Mouse (Mus musculus): Measurements from ENCODE around the gene 1190005I06Rik.

The 1190005I06Rik gene

DNA sequence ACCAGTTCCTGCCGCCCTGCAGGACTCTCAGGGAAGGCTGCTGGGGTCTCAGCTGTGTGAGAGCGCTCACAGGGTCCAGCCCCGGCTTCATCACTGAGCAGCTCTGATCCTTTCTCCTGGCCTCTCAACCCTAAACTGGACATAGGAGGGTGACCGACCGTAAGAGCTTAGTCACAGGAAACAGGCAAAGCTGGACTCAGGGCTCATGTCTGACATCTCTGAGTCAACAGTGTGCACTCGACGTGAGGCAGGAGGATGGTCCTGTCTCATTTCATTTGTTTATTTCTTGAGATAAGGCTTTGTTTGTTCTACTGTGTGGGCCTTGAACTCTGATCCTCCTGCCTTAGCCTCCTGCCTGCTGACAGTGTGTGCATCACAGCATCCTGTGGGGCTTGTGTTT lies 27.0 kb downstream of the 1190005I06Rik start:
- no peak for DNase-seq (ENCODE audit: low spot score in 2 of 2)

DNA sequence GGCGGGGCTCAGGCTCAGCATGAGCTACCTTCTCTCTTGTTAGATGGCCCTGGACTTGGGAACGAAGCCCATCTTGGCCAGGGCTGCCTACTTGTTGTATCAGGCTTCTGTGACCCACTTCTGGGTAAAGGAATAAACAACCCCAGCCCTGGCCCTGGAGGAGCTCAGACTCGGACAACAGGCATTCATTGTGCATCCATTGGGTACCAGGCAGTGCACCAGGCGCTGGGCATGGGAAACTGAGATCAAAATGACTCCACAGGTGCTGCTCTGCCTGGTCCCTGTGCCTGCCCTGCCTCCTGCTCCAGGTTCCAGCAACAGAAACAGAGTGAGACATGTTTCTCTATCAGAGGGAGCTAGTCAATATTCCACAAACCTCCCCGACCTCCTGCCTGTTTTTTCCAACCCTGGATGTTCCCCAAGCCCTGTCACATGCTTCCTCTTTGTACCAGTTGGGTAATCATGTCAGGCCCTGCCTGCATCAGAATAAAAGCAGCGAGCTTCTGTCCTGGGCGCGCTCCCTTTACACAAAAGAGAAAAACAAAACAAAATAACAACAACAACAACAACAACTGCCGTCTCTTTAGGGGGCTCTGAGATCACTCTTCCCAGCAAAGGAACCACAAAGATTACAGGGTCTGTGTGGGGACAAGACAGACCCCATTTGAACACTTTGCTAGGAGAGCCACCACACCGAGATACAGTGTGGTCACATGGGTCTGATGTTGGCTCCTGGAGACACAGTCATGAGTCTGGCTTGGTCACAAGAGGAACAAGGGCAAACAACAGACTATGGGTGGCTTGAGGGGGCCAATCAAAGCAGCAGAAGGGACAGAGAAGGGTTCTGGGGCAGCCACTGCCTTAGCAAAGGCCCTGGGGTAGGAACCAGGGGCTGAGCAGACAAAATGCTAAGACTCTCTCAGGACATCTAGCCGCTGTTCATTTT lies 27.9 kb downstream of the 1190005I06Rik start:
- peak in 1 of 2 experiments; percentile 61 for DNase-seq (ENCODE audit: low spot score in 2 of 2)

DNA sequence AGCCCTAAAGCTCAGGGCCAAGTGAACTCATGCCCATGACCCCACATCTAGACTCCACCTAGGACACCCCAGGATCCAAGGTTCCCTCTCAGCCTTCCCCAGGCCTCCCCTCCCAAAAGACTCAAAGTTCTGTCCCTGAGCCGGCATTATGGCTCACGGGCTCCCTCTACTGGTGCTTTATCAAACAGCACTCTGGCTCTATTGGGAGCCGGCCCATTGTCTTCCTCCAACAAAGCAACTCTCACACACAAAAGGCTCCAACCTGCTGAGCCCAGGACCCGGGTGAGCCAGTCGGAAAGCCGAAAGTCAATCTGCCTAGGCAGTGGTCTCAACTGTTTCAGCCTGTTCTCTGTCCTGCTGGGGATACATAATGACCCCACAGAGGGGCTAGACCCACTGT lies 29.3 kb downstream of the 1190005I06Rik start:
- DNase-seq (ENCODE audit: low spot score in 2 of 2): peak in 1 of 2 experiments; percentile 81

DNA sequence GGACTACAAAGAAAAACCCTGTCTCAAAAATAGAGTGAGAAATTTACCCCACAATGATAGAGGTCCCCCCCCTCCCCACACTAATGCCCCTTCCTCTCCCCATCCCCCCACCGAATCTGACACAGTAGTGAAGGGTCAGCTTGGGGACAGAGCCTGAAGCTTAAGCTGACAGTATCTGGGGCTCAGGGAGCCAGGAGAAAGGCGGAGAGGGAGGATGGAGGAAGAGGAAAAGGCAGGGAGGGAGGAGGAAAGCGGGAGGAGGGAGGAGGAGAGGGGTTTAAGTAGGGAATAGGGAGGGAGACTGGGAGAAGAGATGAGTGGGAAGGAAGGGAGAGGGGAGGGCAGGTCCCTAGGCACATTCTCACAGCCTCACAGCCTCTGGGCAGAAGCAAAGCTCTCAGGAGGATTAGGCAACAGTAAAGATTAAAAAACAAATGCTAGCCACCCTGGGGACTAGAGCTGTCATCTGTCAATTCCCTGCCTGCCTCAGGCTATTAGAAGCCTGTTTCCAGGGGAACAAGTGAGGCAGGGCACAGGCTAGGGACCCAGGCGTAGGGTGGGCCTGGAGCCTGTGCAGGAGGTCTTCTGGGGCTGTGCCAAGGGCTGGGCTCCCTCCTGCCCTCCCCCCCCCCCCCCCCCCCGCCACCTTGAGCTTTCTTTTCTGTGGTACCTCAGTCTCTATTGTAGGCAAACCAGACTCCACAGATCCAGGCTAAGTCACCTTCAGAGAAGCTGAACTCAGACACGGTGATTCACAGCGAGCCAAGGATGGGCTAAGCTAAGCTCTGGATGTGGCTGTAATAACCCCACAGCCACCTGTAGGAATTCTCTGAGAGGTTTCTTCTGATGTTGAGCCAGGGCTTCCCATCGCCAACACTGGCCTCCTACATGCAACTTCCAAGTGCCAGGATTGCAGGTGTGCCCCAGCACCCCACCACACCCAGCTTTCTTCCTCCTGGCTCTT lies 30.5 kb downstream of the 1190005I06Rik start:
- DNase-seq (ENCODE audit: low spot score in 2 of 2): no peak

DNA sequence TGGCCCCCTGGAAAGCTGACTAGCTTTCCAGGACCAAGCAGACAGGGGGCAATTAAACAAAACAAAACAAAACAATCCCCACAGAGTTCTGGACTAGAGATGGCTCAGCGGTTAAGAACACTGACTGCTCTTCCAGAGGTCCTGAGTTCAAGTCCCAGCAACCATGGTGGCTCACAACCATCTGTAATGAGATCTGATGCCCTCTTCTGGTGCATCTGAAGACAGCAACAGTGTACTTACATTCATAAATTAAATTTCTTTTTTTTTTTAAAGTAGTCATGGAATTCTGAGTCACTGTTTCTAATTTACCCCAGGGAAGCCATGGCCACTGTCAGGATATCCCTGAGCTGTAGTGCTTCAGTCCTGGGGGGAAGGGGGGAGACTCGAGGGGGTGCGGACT lies 32.9 kb downstream of the 1190005I06Rik start:
- no peak for DNase-seq (ENCODE audit: low spot score in 2 of 2)

DNA sequence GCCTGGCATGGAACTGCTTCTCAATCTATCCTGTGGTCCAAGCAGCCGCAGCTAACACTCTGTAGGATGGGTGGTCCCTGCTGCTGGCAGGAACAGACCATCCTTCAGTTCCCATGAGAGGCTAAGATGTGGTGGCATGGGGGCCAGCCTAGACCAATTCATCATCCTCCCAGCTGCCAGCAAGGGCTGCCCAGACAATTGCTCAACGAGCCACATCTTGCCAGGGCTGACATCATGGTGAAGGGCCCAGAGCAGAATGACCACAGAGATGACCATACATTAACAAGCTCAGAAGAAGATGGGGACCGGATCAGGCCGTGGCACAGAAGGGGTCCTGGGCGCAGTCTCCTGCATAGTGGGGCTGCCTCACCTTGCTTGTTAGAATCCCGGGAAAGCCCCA lies 36.6 kb downstream of the 1190005I06Rik start:
- DNase-seq (ENCODE audit: low spot score in 2 of 2): no peak

DNA sequence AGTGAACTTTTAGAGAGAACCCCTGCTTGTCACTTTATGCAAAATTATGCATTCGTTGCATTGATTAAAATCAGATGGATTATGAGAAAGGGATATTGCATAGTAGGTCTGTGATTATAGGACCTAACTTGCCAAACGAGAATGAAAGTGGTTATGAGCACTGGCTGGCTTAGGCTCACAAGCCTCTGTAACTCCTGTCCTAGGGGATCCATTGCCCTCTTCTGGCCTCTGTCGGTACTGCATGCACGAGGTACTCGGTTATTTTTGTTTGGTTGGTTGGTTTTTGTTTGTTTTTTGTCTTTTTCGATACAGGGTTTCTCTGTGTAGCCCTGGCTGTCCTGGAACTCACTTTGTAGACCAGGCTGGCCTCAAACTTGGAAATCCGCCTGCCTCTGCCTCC lies 39.5 kb downstream of the 1190005I06Rik start:
- DNase-seq (ENCODE audit: low spot score in 2 of 2): peak in 1 of 2 experiments; percentile 86

DNA sequence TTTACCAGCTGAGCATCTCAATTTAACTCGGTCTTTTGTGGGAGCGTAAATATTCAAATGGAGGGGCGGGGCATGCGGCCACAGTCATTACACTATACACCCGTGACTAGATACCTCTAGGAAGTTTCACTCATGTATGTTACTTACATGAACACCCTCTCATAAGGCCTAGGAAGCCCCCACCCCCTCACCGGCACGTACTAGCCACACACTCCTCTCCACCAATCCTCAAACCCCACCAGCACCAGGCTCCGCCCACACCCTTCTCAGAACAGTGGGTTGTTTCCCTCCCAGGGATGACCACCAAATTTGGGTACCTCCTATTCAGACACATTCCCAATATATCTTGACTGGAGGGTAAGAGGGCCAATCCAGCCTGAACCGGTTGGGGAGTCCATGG lies 40.0 kb downstream of the 1190005I06Rik start:
- DNase-seq (ENCODE audit: low spot score in 2 of 2): no peak

DNA sequence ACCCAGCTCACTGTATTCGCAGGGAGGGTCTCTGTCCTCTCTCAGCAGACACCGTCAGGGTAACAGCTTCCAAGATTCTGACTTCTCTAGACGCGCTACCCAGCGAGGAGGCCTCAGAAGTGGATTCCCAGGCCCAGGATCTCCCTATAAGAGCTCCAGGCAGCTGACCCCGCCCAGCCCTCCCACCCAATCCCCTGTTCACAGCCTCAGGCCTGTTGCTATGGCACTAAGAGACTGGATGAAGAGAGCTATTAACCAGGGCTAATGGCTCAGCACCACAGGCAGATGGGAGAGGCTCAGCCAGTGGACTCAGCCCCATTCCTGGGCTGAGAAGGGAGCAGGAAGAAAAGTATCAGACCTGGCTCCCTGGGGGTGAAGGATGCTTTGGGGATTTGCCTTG lies 44.8 kb downstream of the 1190005I06Rik start:
- DNase-seq (ENCODE audit: low spot score in 2 of 2): no peak

DNA sequence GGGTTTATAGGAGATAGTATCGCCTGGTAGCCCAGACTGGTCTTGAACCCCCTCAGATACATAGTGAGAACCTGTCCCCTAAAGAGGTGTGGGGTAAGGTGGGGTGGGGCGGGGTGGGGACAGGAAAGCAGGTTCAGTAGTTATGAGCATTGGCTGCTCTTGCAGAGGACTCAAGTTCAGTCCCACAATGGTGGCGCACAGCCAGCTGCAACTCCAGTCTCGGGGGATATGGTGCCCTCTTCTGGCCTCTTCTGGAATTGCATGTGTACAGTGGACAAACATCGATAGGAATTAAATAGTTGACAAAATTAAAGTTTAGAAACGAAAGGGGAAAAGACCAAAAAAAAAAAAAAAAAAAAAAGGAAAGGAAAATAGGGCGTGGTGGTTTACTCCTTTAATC lies 47.9 kb downstream of the 1190005I06Rik start:
- DNase-seq (ENCODE audit: low spot score in 2 of 2): peak in 1 of 2 experiments; percentile 83

DNA sequence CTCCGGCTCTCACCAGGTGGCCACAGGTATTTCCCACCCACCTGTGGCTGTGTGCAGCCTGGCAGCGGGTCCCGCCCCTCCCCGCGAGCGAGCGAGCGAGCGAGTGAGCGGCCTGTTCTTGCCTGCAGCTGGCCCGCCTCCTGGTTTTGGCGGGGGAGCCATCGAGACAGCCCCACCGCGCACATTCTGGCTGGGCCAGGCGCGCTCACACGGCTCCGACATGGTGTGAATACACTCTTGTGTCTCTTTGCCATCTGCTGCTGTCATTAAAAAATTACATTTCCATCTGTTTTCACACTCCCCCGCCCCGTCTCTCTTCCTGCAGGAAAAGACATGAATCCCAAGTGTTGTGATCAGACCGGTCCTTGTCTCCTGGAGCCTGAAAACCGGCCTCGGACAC lies 48.9 kb downstream of the 1190005I06Rik start:
- DNase-seq (ENCODE audit: low spot score in 2 of 2): peak; percentile 75 to 90

DNA sequence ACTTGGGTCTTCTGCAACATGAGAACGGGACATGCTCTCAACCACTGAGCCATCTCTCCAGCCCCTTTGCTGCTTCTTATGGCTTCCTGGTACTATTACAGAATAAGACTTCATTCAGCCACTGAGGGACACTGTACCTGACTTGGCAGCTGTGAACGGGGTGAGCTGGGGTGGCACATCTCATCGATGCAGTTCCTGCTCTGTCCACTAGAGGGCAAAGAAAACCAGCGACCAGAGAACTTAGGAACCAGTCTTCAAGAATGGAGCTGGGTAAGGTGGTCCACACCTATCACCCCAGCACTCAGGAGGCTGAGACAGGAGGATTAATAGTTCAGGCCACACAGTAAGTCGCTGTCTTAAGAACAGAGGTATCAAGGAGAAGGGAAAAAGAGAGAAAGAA lies 51.5 kb downstream of the 1190005I06Rik start:
- DNase-seq (ENCODE audit: low spot score in 2 of 2): peak in 1 of 2 experiments; percentile 55

DNA sequence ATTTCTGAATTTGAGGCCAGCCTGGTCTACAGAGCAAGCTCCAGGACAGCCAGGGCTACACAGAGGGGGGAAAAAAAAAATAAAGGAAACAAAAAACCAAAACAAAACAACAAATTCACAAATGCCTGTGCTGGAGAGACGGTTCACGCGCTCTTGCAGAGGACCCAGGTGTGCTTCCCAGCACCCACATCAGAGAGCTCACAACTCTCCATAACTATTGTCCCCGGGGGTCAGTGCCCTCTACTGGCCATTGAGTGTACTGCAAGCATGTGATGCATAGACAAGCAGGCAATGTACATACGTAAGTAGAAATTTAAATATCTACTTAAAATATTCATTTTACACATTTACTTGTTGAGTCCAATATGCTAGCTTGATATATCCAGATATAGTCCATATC lies 52.9 kb downstream of the 1190005I06Rik start:
- no peak for DNase-seq (ENCODE audit: low spot score in 2 of 2)

DNA sequence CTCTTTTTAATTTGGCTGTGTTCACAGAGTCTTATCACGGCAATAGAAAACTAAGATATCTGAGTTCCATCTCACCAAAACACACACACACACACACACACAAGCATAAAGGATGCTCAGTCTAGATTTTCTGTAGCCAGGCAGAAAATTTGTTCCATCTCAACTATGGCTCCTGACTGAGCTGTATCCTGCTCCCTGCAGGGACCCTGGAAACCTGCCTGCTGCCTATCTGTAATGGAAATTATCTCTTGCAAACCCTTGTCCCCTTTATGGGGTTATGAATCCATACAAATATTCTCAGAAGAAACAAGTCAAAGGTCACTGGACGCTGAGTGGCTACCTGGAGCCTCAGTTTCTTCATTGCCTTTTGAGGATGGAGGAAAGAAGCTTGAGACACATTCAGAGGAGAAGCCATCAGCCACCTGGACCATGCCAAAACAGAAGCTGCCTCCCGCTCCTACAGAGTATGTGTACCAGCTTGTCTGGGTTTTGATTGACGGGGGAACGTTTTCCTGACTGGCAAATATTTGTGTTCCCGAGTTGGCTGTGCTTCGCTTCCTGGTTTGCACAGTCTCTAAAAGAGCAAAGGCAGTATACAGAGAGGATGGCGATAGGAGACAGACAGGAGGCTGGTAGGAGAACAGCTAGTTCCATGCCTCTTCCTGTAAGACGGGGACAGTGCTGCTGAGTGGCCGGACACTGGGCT lies 55.7 kb downstream of the 1190005I06Rik start:
- DNase-seq (ENCODE audit: low spot score in 2 of 2): no peak

DNA sequence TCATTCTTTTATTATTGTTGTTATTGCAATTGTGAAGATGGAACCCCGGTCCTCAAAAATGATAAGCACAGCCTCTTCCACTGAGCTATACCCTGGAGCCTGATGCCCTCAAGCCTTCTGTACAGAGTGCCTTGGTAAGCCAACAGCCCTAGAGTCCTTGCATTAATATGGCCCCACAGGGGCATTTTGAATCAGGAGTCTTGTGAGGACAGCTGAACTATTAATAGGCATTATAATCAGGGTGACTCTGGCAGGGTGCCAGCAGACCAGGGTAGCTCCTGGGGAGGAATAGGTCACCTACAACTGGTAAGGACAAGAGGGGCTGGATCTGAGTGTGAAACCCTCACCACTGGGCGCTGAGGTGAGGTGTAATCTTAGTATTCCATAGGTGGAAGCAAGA lies 57.5 kb downstream of the 1190005I06Rik start:
- no peak for DNase-seq (ENCODE audit: low spot score in 2 of 2)

DNA sequence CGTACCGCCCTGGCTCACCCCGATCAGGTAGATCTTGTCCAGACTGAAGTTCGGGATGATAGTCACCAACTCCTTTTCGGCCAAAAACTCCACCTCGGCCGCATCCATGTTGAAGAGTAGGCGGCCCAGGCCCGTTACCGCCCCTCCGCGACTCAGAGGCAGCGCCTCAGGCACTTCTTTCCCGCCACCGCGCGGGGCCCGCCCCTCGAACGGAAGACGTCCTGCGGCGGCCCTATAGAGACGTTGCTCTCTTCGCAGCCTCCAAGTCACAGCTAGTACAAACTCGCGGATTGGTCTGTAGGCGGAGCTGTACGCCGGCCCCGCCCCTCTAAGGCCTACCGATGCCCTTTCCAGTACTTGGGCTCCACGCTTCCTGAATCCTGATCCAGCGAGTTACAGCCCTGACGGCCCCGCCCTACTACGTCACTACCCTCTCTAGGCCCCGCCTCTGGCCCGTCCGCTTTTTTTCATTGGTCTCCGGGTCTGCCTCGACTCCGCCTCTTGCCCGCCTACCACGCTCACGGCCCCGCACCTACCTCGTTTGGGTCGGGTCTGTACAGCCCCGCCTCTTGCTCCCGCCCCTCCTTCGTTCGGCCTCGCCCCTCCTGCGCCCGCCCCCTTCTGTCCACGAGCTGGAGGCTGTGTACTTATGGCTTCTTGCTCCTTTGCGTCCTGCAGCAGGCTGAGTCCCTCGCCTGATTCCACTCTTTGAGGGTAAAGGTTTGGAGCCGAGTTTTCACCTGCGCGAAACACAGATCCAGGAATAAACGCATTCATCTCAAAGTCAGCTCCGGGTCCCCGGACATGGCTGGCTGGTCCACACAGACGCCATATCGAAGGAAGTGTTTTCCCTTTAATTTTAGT lies 58.3 kb downstream of the 1190005I06Rik start, which contains the start of gene Gins2:
Gene Gins2, minus strand, starts transcription at position 397 of the 864 bp plus-strand sequence.
- peak; percentile 99 to 100 for DNase-seq (ENCODE audit: low spot score in 2 of 2)

DNA sequence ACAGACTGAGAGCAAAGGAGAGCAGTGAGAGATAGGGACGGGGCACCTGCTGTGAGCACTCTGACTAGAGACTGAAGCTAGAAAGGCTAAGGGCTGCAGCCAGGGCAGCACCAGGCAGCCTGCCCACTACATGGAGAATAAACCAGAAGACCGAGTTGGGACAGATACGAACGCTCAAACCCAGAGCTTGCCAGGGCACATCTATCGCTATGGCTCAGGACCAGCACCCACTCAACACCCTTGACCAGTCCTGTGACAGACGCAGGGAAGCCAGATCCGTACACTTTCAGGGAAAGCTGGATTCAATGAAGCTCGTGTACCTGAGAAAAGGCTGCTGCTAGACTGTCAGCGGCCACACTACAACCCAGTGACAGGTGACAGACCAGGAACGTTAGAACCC lies 61.9 kb downstream of the 1190005I06Rik start:
- DNase-seq (ENCODE audit: low spot score in 2 of 2): no peak

DNA sequence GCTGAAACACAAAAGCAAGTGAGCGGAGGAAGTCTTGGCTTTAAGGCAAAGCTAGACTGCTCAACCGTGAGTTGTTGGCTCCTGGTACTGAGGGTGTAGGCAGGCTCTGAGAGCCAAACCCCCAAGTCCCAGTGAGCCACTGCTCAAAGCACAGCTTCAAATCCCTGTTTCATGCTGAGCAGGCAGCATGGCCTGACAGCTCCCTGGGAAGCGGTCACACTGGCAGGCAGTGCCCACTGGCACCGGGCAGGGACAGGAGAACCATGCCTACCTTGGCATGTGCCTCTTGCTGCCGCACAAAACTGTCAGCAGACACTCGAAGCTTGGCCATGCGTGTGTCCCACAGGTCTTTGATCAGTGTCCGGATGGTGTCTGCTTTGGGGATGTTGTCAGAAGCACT lies 65.6 kb downstream of the 1190005I06Rik start:
- no peak for DNase-seq (ENCODE audit: low spot score in 2 of 2)

DNA sequence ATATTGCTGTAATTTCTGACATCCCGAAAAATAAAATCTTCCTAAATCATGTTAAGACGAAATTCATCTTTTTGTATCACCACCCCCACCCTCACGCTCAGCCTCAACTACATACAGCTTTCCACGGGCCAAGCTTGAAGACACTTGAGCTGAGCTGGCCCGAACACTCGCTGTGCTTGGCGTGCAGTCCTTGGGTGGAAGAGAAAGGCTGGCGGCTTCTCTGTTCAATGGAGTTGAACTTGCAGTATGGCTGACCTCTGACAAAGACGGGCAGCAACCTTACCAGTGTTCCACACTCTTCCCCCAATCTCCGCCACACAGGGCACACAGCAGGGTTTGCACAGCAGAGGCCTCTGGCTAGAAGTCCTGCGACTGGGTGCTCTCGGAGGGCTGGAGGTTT lies 66.1 kb downstream of the 1190005I06Rik start:
- no peak for DNase-seq (ENCODE audit: low spot score in 2 of 2)

DNA sequence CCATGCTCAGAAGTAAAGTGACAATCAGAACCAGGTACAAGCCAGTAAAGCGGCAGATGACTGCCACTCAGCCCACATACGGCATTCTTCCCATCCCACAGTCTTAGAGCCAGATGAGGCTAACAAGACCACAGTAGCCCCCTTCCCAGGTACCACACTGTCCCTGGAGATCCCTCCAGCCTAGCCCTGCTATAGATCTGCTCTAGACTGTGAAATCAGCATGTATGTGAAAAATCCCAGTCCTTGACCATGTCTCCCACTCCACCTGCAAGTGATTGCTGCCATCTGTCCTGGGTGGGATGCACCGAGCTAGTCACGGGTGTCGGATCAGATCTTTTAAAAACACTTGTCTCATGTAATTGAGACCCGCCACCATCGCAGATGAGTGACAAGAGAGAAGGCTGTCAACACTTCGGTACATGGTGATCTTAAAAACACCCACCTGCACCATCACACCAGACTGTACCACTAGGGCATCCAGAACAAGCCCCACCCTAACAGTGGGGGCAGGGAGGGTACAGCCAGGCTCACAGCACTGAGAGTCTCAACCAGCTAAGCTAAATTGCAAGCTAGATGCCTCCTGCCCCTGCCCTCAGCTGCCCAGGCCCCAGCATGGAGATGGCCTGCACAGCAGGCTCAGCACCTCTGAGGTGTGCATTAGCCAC lies 67.0 kb downstream of the 1190005I06Rik start:
- no peak for DNase-seq (ENCODE audit: low spot score in 2 of 2)

Data from left cerebral cortex, adult 9 months (tissue).